17 mouse cellular contexts compared by ENCODE assay signal in genomic region chr6:55093431-55094146, GRCm38 (mm10). TPM values are rescaled to one million over a fixed set of nuclear protein-coding genes. Genes with fewer than 3 reads are reported as not detected.
DNase-seq lines count a peak whose midpoint lies in the region; ATAC-seq and TF ChIP-seq lines count a peak whose summit lies in the region.
"Had no signal": no experiment of that assay in that cellular context is flagged by ENCODE, and none has a peak within 500 bp of the region (broad histone marks: within the 10 kb centered on the region; RNA-seq: fewer than 3 reads in every experiment).

No protein-coding gene starts in this region.

- no peak for TF ChIP-seq CTCF in midbrain, postnatal 0 days (IDR thresholded peaks at IDR 0.05)

- ATAC-seq in midbrain, postnatal 0 days (ENCODE audit: low FRiP score), result no peak
- ATAC-seq in hindbrain, embryonic 14.5 days (ENCODE audit: low FRiP score), result peak; percentile 27; the same call in 1 of the 2 replicates
- ATAC-seq: inflammation-experienced regulatory T-cells, adult 6 months had no signal

- no peaks in the 10 kb centered on the region for H3K27me3 ChIP-seq in midbrain, postnatal 0 days (ENCODE audit: insufficient read depth, low read length)
- no peaks in the 10 kb centered on the region for H3K27me3 ChIP-seq in midbrain, embryonic 10.5 days (ENCODE audit: low read depth, poor library complexity, severe bottlenecking)
- no peaks in the 10 kb centered on the region for H3K27me3 ChIP-seq in hindbrain, embryonic 14.5 days (ENCODE audit: control insufficient read depth, insufficient read depth, low read length)
- H3K27me3 ChIP-seq: midbrain, embryonic 12.5 days had no signal

- H3K4me3 ChIP-seq in midbrain, postnatal 0 days (ENCODE audit: low read depth, low read length), result no peak overlapping the region
- H3K4me3 ChIP-seq in midbrain, embryonic 10.5 days, result no peak overlapping the region
- no peak overlapping the region for H3K4me3 ChIP-seq in hindbrain, embryonic 14.5 days (replicated peaks; ENCODE audit: low read length)
- H3K4me3 ChIP-seq: forebrain, embryonic 10.5 days; midbrain, embryonic 12.5 days had no signal

- no peaks in the 10 kb centered on the region for H3K4me1 ChIP-seq in midbrain, postnatal 0 days (ENCODE audit: insufficient read depth, low read length)
- H3K4me1 ChIP-seq in midbrain, embryonic 10.5 days, result no peaks in the 10 kb centered on the region
- H3K4me1 ChIP-seq in hindbrain, embryonic 14.5 days (replicated peaks; ENCODE audit: control insufficient read depth, insufficient read depth, low read length), result no peaks in the 10 kb centered on the region
- H3K4me1 ChIP-seq: midbrain, embryonic 12.5 days had no signal

- no peak overlapping the region for H3K4me2 ChIP-seq in midbrain, postnatal 0 days (ENCODE audit: low read depth, low read length, poor library complexity, severe bottlenecking)
- no peak overlapping the region for H3K4me2 ChIP-seq in hindbrain, embryonic 14.5 days (replicated peaks)
- H3K4me2 ChIP-seq: lung, embryonic 14.5 days; midbrain, embryonic 12.5 days had no signal

- H3K9ac ChIP-seq in midbrain, postnatal 0 days (replicated peaks; ENCODE audit: low read length, poor library complexity, severe bottlenecking), result no peak overlapping the region
- H3K9ac ChIP-seq in hindbrain, embryonic 14.5 days, result no peak overlapping the region
- H3K9ac ChIP-seq: lung, embryonic 14.5 days; midbrain, embryonic 12.5 days had no signal

- 90% methylated on average over 6 of the region's 6 CpGs for WGBS in midbrain, postnatal 0 days
- 91% methylated on average over 6 of the region's 6 CpGs for WGBS in midbrain, embryonic 10.5 days
- WGBS in hindbrain, embryonic 14.5 days, result 61% methylated on average over 6 of the region's 6 CpGs

- peak; percentile 17 for DNase-seq in midbrain, postnatal 0 days (ENCODE audit: low spot score)
- DNase-seq in midbrain, embryonic 10.5 days (ENCODE audit: low spot score), result no peak
- peak; percentile 38 for DNase-seq in embryo, embryonic 10.5 days (ENCODE audit: low spot score)
- DNase-seq in hindbrain, embryonic 14.5 days (ENCODE audit: low spot score), result no peak
- DNase-seq in retina, postnatal 1 day, result peak; percentile 53
- DNase-seq in layer of hippocampus, adult 9-10 months (ENCODE audit: low spot score), result no peak
- no peak for DNase-seq in ovary, adult 18-20 months (ENCODE audit: low spot score)
- DNase-seq: adrenal gland, adult 2 months; gastrocnemius, postnatal 14 days; heart, postnatal 10 days; lung, embryonic 14.5 days; lung, postnatal 4 days; right cerebral cortex, postnatal 14 days had no signal

- no peaks in the 10 kb centered on the region for H3K36me3 ChIP-seq in midbrain, postnatal 0 days (ENCODE audit: insufficient read depth, low read length)
- H3K36me3 ChIP-seq in midbrain, embryonic 10.5 days, result no peaks in the 10 kb centered on the region
- H3K36me3 ChIP-seq in hindbrain, embryonic 14.5 days (replicated peaks; ENCODE audit: control insufficient read depth, insufficient read depth), result no peaks in the 10 kb centered on the region
- H3K36me3 ChIP-seq: forebrain, embryonic 10.5 days; G1E; midbrain, embryonic 12.5 days had no signal

- H3K27ac ChIP-seq in midbrain, postnatal 0 days (ENCODE audit: low read depth, low read length), result no peak overlapping the region
- no peak overlapping the region for H3K27ac ChIP-seq in midbrain, embryonic 10.5 days (replicated peaks)
- no peak overlapping the region for H3K27ac ChIP-seq in hindbrain, embryonic 14.5 days
- H3K27ac ChIP-seq: forebrain, embryonic 10.5 days; midbrain, embryonic 12.5 days had no signal

- H3K9me3 ChIP-seq in midbrain, postnatal 0 days (ENCODE audit: low read length), result no peaks in the 10 kb centered on the region
- H3K9me3 ChIP-seq in midbrain, embryonic 10.5 days (replicated peaks), result no peaks in the 10 kb centered on the region
- H3K9me3 ChIP-seq in hindbrain, embryonic 14.5 days (ENCODE audit: control insufficient read depth, low read length), result no peaks in the 10 kb centered on the region
- H3K9me3 ChIP-seq: forebrain, embryonic 10.5 days; G1E; midbrain, embryonic 12.5 days had no signal

RNA-seq across cellular contexts. Expression of gene Crhr2, which starts 39.2 kb away (rescaled TPM):
- 1.8 and 3.0 TPM in 2 replicates for total RNA-seq in midbrain, postnatal 0 days (2014; rRNA removed)
- 2.0 TPM in 2 replicates for polyA plus RNA-seq in midbrain, postnatal 0 days (2015; fragmentation: Nextera tagmentation; extraction: Ambion mirVana)
- 0.21 and 0.30 TPM in 2 replicates for polyA plus RNA-seq in midbrain, embryonic 10.5 days (2016; fragmentation: Nextera tagmentation; extraction: Ambion mirVana)
- polyA plus RNA-seq in hindbrain, embryonic 14.5 days (2014; fragmentation: Nextera tagmentation; extraction: Ambion mirVana), result 0.95 and 1.3 TPM in 2 replicates
- total RNA-seq: adrenal gland, adult 2 months had no signal
- polyA plus RNA-seq: G1E; inflammation-experienced regulatory T-cells, adult 6 months; lung, embryonic 14.5 days had no signal

RNA-seq across cellular contexts. Expression of gene Gars, which starts 55.8 kb away (rescaled TPM):
- total RNA-seq in midbrain, postnatal 0 days (2014; rRNA removed), result 136 and 160 TPM in 2 replicates
- 202 and 203 TPM in 2 replicates for polyA plus RNA-seq in midbrain, postnatal 0 days (2015; fragmentation: Nextera tagmentation; extraction: Ambion mirVana)
- polyA plus RNA-seq in midbrain, embryonic 10.5 days (2016; fragmentation: Nextera tagmentation; extraction: Ambion mirVana), result 228 and 233 TPM in 2 replicates
- polyA plus RNA-seq in hindbrain, embryonic 14.5 days (2014; fragmentation: Nextera tagmentation; extraction: Ambion mirVana), result 205 and 221 TPM in 2 replicates

Comparison
In these comparisons a context has a peak if more than half of its experiments do, and no peak if none do; other contexts are left out.
1. DNase-seq: peak in midbrain, postnatal 0 days (single experiment), embryo, embryonic 10.5 days (single experiment) and retina, postnatal 1 day (single experiment); none in midbrain, embryonic 10.5 days (single experiment), hindbrain, embryonic 14.5 days (single experiment), layer of hippocampus, adult 9-10 months (single experiment) and ovary, adult 18-20 months (single experiment).